Mouse (Mus musculus): Measurements from ENCODE around the gene Fgl2. TPM values are rescaled to one million over a fixed set of nuclear protein-coding genes. Genes with fewer than 3 reads are reported as not detected.

The Fgl2 gene
- polyA plus RNA-seq, 1 experiment = 11.8 TPM

DNA sequence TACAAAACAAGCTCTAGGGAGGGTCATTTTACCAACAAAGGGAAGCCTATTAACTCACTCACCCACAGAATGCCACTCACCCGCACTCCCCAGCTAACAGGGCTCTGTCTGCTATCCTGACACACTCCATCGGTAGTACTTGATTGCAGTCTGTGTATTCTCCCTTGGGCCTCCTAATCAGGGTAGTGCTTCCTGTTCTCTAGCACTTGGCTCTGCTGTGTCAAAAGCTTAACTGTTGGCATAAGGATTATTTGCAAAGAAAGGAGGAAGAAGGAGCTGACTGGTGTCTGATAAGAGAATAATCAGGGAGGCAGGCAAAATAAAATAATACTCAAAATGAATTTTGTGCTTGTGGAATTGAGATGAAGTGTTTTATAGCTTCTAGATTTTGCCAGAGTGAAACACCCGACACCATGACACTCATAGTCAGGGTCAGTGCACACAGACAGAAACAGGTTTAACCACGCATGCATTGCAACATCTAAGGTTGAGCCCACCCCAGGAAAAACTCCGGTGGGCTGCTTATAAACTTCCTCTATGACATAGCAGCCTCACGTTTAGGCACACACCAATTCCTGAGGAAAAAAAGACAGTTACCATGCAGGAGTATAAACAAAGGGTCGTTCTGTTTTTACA lies 22.9 kb downstream of the Fgl2 start:
- no peak overlapping the region for H3K4me3 ChIP-seq (replicated peaks; ENCODE audit: extremely low read depth, low read depth, low read length)
- DNase-seq = no peak
- TF ChIP-seq POLR2A (IDR thresholded peaks at IDR 0.05; ENCODE audit: borderline replicate concordance, extremely low read depth, low read depth, low read length) (no peak), CTCF (IDR thresholded peaks at IDR 0.05; ENCODE audit: insufficient read depth, low read length) (no peak)
- H3K4me1 ChIP-seq (ENCODE audit: control insufficient read depth, insufficient read depth, low read length) = peaks cover 2% of the 10 kb centered on the region; the same call in 1 of the 2 replicates
- WGBS = 12% methylated on average over 7 of the region's 7 CpGs

DNA sequence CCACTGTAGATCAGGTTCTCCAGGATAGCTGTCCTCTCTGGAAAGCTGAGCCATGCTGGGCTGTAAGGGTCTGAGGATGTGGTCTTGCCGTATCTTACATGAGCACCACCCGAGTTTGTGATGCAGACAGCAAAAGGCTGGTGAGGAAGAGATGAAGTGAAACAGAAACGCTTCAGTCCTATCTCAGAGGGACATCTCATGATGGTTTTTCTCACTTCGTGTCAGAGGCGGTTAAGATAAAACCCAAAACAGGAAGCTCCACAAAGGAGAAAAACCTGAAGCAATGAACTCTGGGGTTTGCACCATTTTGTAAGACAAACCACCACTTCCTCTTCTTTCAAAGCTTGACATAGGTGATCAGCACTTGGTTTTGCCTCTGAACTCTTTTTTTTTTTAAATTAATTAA lies 38.8 kb downstream of the Fgl2 start:
- TF ChIP-seq CTCF (IDR thresholded peaks at IDR 0.05; ENCODE audit: insufficient read depth, low read length) (no peak), POLR2A (IDR thresholded peaks at IDR 0.05; ENCODE audit: borderline replicate concordance, extremely low read depth, low read depth, low read length) (no peak)
- 64% methylated on average over 5 of the region's 5 CpGs for WGBS
- Histone ChIP-seq H3K4me3 (replicated peaks; ENCODE audit: extremely low read depth, low read depth, low read length) (no peak overlapping the region), H3K4me1 (ENCODE audit: control insufficient read depth, insufficient read depth, low read length) (no peaks in the 10 kb centered on the region; the same call in 1 of the 2 replicates)
- no peak for DNase-seq

- TF ChIP-seq POLR2A (IDR thresholded peaks at IDR 0.05; ENCODE audit: borderline replicate concordance, extremely low read depth, low read depth, low read length) (no peak), CTCF (IDR thresholded peaks at IDR 0.05; ENCODE audit: insufficient read depth, low read length) (no peak)
- Histone ChIP-seq H3K4me3 (replicated peaks; ENCODE audit: extremely low read depth, low read depth, low read length) (no peak overlapping the region), H3K4me1 (ENCODE audit: control insufficient read depth, insufficient read depth, low read length) (no peaks in the 10 kb centered on the region; the same call in 1 of the 2 replicates)
- WGBS = 44% methylated on average over 5 of the region's 5 CpGs
- no peak for DNase-seq
These were observed 39.6 kb downstream of the Fgl2 start for GRCm38 (mm10) chr5:21412056-21412455.

- no peak overlapping the region for H3K4me3 ChIP-seq (replicated peaks; ENCODE audit: extremely low read depth, low read depth, low read length)
- no peak for DNase-seq
- no peaks in the 10 kb centered on the region; the same call in 1 of the 2 replicates for H3K4me1 ChIP-seq (ENCODE audit: control insufficient read depth, insufficient read depth, low read length)
- TF ChIP-seq POLR2A (IDR thresholded peaks at IDR 0.05; ENCODE audit: borderline replicate concordance, extremely low read depth, low read depth, low read length) (no peak), CTCF (IDR thresholded peaks at IDR 0.05; ENCODE audit: insufficient read depth, low read length) (no peak)
- WGBS = 84% methylated on average over 3 of the region's 3 CpGs
These were observed 40.9 kb downstream of the Fgl2 start for GRCm38 (mm10) chr5:21413322-21413721.

GRCm38 (mm10) chr5:21414116-21414820 lies 41.8 kb downstream of the Fgl2 start:
- no peak for DNase-seq
- no peak overlapping the region for H3K4me3 ChIP-seq (replicated peaks; ENCODE audit: extremely low read depth, low read depth, low read length)
- no peak for TF ChIP-seq POLR2A (IDR thresholded peaks at IDR 0.05; ENCODE audit: borderline replicate concordance, extremely low read depth, low read depth, low read length)
- TF ChIP-seq CTCF (IDR thresholded peaks at IDR 0.05; ENCODE audit: insufficient read depth, low read length) = no peak
- no peaks in the 10 kb centered on the region; the same call in 1 of the 2 replicates for H3K4me1 ChIP-seq (ENCODE audit: control insufficient read depth, insufficient read depth, low read length)
- 65% methylated on average over 1 of the region's 1 CpGs for WGBS

DNA sequence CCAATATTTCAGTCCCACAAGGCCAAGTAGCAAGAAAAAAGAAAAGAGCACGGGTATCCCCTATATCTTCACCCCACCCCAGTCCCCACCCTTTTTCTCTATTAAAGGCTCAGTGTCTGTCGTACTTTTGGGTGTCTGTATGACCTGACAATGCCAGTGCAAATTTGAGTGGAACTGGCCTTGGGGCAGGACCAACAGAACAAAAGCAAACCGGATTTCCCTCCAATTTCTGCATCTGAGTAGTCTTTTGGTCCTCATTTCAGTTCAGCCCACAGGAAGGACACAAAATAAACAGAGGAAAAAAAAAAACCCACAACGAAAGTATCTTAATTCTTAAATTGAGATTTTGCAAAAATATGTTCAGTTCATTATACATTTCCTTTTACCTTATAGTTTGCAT lies 46.2 kb downstream of the Fgl2 start:
- Histone ChIP-seq H3K4me3 (replicated peaks; ENCODE audit: extremely low read depth, low read depth, low read length) (no peak overlapping the region), H3K4me1 (ENCODE audit: control insufficient read depth, insufficient read depth, low read length) (no peaks in the 10 kb centered on the region)
- WGBS = 48% methylated on average over 4 of the region's 4 CpGs
- no peak for DNase-seq
- TF ChIP-seq CTCF (IDR thresholded peaks at IDR 0.05; ENCODE audit: insufficient read depth, low read length) = no peak
- TF ChIP-seq POLR2A (IDR thresholded peaks at IDR 0.05; ENCODE audit: borderline replicate concordance, extremely low read depth, low read depth, low read length) = no peak

- no peak overlapping the region for H3K4me3 ChIP-seq (replicated peaks; ENCODE audit: extremely low read depth, low read depth, low read length)
- no peak for DNase-seq
- no peak for TF ChIP-seq POLR2A (IDR thresholded peaks at IDR 0.05; ENCODE audit: borderline replicate concordance, extremely low read depth, low read depth, low read length)
- TF ChIP-seq CTCF (IDR thresholded peaks at IDR 0.05; ENCODE audit: insufficient read depth, low read length) = peak; percentile 12; the same call in 1 of the 2 replicates
- WGBS = 2% methylated on average over 1 of the region's 1 CpGs
- peaks cover 3% of the 10 kb centered on the region for H3K4me1 ChIP-seq (ENCODE audit: control insufficient read depth, insufficient read depth, low read length)
These were observed 48.2 kb downstream of the Fgl2 start for GRCm38 (mm10) chr5:21420609-21421008.

- peak; percentile 84 for DNase-seq
- WGBS = under 1% methylated on average over 68 of the region's 68 CpGs
- TF ChIP-seq POLR2A (IDR thresholded peaks at IDR 0.05; ENCODE audit: borderline replicate concordance, extremely low read depth, low read depth, low read length) (0 out of 2 replicates have a peak, but pooled peaks have one; percentile 15), CTCF (IDR thresholded peaks at IDR 0.05; ENCODE audit: insufficient read depth, low read length) (no peak)
- peak within 1 kb of the TSS; percentile 99 for H3K4me3 ChIP-seq (replicated peaks; ENCODE audit: extremely low read depth, low read depth, low read length)
- peaks cover 5% of the 10 kb centered on the region for H3K4me1 ChIP-seq (ENCODE audit: control insufficient read depth, insufficient read depth, low read length)
These were observed 52.5 kb downstream of the Fgl2 start, which contains the start of the genes Ccdc146 and Fam185a for GRCm38 (mm10) chr5:21424614-21425602. Ccdc146 (minus strand) TSS chr5:21424677. Fam185a (plus strand) TSS chr5:21424958.

GRCm38 (mm10) chr5:21426666-21427065 lies 54.2 kb downstream of the Fgl2 start:
- Histone ChIP-seq H3K4me1 (ENCODE audit: control insufficient read depth, insufficient read depth, low read length) (peaks cover 5% of the 10 kb centered on the region), H3K4me3 (replicated peaks; ENCODE audit: extremely low read depth, low read depth, low read length) (no peak overlapping the region)
- 91% methylated on average over 6 of the region's 6 CpGs for WGBS
- no peak for TF ChIP-seq POLR2A (IDR thresholded peaks at IDR 0.05; ENCODE audit: borderline replicate concordance, extremely low read depth, low read depth, low read length)
- TF ChIP-seq CTCF (IDR thresholded peaks at IDR 0.05; ENCODE audit: insufficient read depth, low read length) = no peak
- DNase-seq = no peak

Other genes with a start within 250 kb of the Fgl2 start
- gene Gsap, start 186.4 kb upstream of the Fgl2 start, polyA plus RNA-seq (2012; rRNA removed) = 18.4 and 25.7 TPM in 2 replicates
- gene Ccdc146, start 52.0 kb downstream of the Fgl2 start, polyA plus RNA-seq (2012; rRNA removed) = 0.97 and 1.3 TPM in 2 replicates
- 1.2 TPM in 2 replicates for gene Fam185a, start 52.3 kb downstream of the Fgl2 start, polyA plus RNA-seq (2012; rRNA removed)
- 3.7 and 4.6 TPM in 2 replicates for gene Lrrc17, start 170.9 kb downstream of the Fgl2 start, polyA plus RNA-seq (2012; rRNA removed)